Mouse (Mus musculus): Measurements from ENCODE around the gene Kif12. TPM values are rescaled to one million over a fixed set of nuclear protein-coding genes. Genes with fewer than 3 reads are reported as not detected.

Kif12 gene
- total and polyA plus RNA-seq, 2 experiments from 2014 or later: 0.10 to 0.47 TPM

- Histone ChIP-seq H3K9me3 (ENCODE audit: low read length) (no peaks in the 10 kb centered on the region), H3K9ac (replicated peaks; ENCODE audit: low read length) (peak overlapping the region; percentile 52), H3K27ac (no peak overlapping the region), H3K4me1 (ENCODE audit: insufficient read depth, low read length) (peaks cover 7% of the 10 kb centered on the region; the same call in 1 of the 2 replicates), H3K4me2 (ENCODE audit: low read depth, low read length) (peak overlapping the region; percentile 100), H3K4me3 (ENCODE audit: low read length) (peak overlapping the region; percentile 55), H3K27me3 (ENCODE audit: insufficient read depth, low read length) (peaks cover 27% of the 10 kb centered on the region), H3K36me3 (ENCODE audit: insufficient read depth, low read length) (no peaks in the 10 kb centered on the region)
- DNase-seq (ENCODE audit: low spot score) (peak; percentile 58), ATAC-seq (peak; percentile 61)
- WGBS: 1% methylated on average over 24 of the region's 24 CpGs
- peak; percentile 75 for TF ChIP-seq CTCF (IDR thresholded peaks at IDR 0.05; ENCODE audit: low read depth)
These were observed 44.1 kb upstream of the Kif12 start for GRCm38 (mm10) chr4:63215993-63216531.

DNA sequence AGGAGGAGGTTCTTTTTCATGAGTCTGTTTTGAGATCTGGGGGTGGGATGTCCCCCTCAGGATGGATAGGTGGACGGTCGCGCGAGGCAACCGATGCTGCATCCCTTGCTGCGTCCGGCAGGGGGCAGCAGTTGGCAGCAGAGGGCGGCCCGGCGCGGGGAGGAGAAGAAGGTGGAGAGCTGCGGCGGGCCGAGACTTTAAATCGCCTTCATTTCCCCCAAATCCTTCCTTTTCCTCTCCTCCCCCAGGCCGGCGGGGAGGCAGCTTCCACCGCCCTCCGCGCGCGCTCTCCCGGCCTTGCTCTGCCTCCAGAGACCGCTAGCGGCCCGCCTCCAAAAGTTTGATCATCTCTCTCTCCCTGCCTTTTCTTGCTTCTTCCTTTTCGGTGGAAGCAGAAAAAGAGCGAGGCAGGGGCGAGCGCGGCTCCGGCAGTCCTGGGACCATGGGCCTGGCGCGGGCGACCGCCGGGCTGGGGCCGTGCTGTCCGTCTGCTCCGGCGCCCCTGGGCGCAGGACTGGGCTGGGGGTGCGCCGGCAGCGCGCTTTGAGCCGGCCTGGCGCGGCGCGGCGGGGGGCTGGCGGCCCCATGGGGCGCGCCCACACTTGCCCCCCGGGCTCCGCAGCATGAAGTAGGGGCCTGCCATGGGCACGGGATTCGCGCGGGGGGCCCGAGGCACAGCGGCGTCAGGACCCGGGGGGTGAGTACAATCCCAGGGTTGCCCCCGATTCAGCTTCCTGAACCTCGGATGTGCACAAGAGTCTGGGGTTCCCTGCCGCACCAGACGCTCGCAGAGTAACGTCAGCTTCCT, 43.5 kb upstream of the Kif12 start:
- Histone ChIP-seq H3K4me1 (ENCODE audit: insufficient read depth, low read length) (peaks cover 7% of the 10 kb centered on the region; the same call in 1 of the 2 replicates), H3K27ac (no peak overlapping the region), H3K27me3 (ENCODE audit: insufficient read depth, low read length) (peaks cover 24% of the 10 kb centered on the region), H3K4me3 (ENCODE audit: low read length) (peak overlapping the region; percentile 55), H3K9me3 (ENCODE audit: low read length) (no peaks in the 10 kb centered on the region), H3K36me3 (ENCODE audit: insufficient read depth, low read length) (no peaks in the 10 kb centered on the region), H3K4me2 (ENCODE audit: low read depth, low read length) (peak overlapping the region; percentile 100), H3K9ac (replicated peaks; ENCODE audit: low read length) (peak overlapping the region; percentile 52)
- TF ChIP-seq CTCF (IDR thresholded peaks at IDR 0.05; ENCODE audit: low read depth): peak; percentile 95
- ATAC-seq: peak; percentile 61; the same call in 1 of the 2 replicates
- WGBS: under 1% methylated on average over 66 of the region's 71 CpGs
- peak; percentile 82 for DNase-seq (ENCODE audit: low spot score)

DNA sequence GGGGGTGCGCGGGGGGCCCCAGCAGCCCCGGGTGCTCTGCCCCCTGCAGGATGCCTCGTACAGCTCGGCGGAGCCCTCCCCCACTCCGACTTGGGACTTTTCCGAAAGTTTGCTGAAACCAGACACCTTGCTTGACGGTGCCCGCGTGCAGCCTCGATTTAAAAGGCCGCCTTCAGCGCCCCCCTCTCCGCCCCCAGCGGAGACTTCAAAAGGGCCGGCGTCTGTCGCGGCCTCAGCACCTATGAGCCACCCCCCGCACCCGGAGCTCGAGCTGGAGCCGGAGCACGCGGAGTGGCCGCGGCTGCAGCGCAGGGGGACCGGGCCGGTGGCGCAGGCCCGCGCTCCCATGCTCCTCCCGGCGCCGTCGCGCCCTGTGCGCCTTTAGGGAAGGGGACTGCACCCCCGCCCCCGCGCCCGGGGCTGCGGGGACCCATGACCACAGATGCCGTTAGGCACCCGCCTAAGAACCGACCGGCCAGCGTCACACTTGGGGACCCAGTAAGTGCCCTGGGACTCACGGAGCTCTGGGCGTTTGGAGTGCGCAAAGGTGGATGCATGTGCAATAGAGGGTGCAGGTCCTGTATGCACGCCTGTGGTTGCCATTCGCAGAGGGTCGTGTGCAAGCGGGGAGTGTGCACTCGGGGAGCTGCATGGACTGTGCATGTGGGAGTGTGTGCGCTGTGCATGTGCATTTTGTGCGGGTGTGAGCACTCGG, 42.1 kb upstream of the Kif12 start, which contains the start of gene Col27a1:
Gene Col27a1, plus strand, starts transcription at position 98 of the 715 bp plus-strand sequence.
- Histone ChIP-seq H3K9me3 (ENCODE audit: low read length) (no peaks in the 10 kb centered on the region), H3K4me3 (ENCODE audit: low read length) (peak within 1 kb of the TSS; percentile 55), H3K27ac (no peak within 1 kb of the TSS), H3K27me3 (ENCODE audit: insufficient read depth, low read length) (peaks cover 24% of the 10 kb centered on the region), H3K9ac (replicated peaks; ENCODE audit: low read length) (peak within 1 kb of the TSS; percentile 5; the same call in 1 of the 2 replicates), H3K36me3 (ENCODE audit: insufficient read depth, low read length) (no peaks in the 10 kb centered on the region), H3K4me2 (ENCODE audit: low read depth, low read length) (peak within 1 kb of the TSS; percentile 100), H3K4me1 (ENCODE audit: insufficient read depth, low read length) (peaks cover 7% of the 10 kb centered on the region; the same call in 1 of the 2 replicates)
- ATAC-seq (no peak), DNase-seq (ENCODE audit: low spot score) (no peak)
- TF ChIP-seq CTCF (IDR thresholded peaks at IDR 0.05; ENCODE audit: low read depth): no peak
- WGBS: under 1% methylated on average over 58 of the region's 61 CpGs

- WGBS: 47% methylated on average over 7 of the region's 7 CpGs
- H3K27me3 ChIP-seq (ENCODE audit: insufficient read depth, low read length): no peaks in the 10 kb centered on the region
These were observed 33.7 kb upstream of the Kif12 start for GRCm38 (mm10) chr4:63205583-63205982.

GRCm38 (mm10) chr4:63203874-63204273, 31.9 kb upstream of the Kif12 start:
- ATAC-seq: no peak
- Histone ChIP-seq H3K4me3 (ENCODE audit: low read length) (no peak overlapping the region), H3K4me1 (ENCODE audit: insufficient read depth, low read length) (no peaks in the 10 kb centered on the region), H3K27me3 (ENCODE audit: insufficient read depth, low read length) (no peaks in the 10 kb centered on the region), H3K4me2 (ENCODE audit: low read depth, low read length) (no peak overlapping the region), H3K36me3 (ENCODE audit: insufficient read depth, low read length) (no peaks in the 10 kb centered on the region), H3K27ac (no peak overlapping the region), H3K9me3 (ENCODE audit: low read length) (no peaks in the 10 kb centered on the region), H3K9ac (replicated peaks; ENCODE audit: low read length) (no peak overlapping the region)
- no peak for TF ChIP-seq CTCF (IDR thresholded peaks at IDR 0.05; ENCODE audit: low read depth)
- no peak for DNase-seq (ENCODE audit: low spot score)
- 84% methylated on average over 7 of the region's 7 CpGs for WGBS

More at GRCm38 (mm10) chr4:63205583-63205982, 33.7 kb upstream of the Kif12 start:
- ATAC-seq (peak; percentile 72; the same call in 1 of the 2 replicates), DNase-seq (ENCODE audit: low spot score) (peak; percentile 53)
- H3K4me1 ChIP-seq (ENCODE audit: insufficient read depth, low read length): no peaks in the 10 kb centered on the region
- no peak for TF ChIP-seq CTCF (IDR thresholded peaks at IDR 0.05; ENCODE audit: low read depth)
- no peak overlapping the region for H3K4me3 ChIP-seq (ENCODE audit: low read length)
- no peak overlapping the region for H3K9ac ChIP-seq (replicated peaks; ENCODE audit: low read length)
- H3K36me3 ChIP-seq (ENCODE audit: insufficient read depth, low read length): no peaks in the 10 kb centered on the region
- no peaks in the 10 kb centered on the region for H3K9me3 ChIP-seq (ENCODE audit: low read length)
- H3K4me2 ChIP-seq (ENCODE audit: low read depth, low read length): no peak overlapping the region
- H3K27ac ChIP-seq: no peak overlapping the region

DNA sequence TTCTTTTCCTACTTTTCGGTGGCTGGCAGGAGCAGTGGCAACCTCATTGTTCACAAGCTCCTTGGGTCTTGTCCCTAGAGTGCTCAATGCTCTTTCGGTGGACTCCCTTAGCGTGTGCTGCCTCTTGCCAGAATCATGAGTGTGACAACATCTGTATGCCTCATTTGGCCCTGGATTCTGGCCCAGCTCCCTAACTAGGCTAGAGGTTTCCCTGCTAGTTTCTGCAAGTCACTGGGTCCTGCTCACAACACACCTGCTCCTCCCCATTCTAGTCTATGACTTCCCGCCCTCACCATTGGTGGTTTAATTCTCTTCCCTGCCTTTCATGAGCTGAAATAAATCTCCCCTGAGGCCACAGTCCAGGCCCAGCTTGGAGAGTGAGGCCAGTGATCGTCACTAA, 27.4 kb upstream of the Kif12 start:
- Histone ChIP-seq H3K36me3 (ENCODE audit: insufficient read depth, low read length) (no peaks in the 10 kb centered on the region), H3K4me2 (ENCODE audit: low read depth, low read length) (no peak overlapping the region), H3K9me3 (ENCODE audit: low read length) (no peaks in the 10 kb centered on the region), H3K27ac (no peak overlapping the region), H3K4me3 (ENCODE audit: low read length) (no peak overlapping the region), H3K4me1 (ENCODE audit: insufficient read depth, low read length) (no peaks in the 10 kb centered on the region), H3K9ac (replicated peaks; ENCODE audit: low read length) (no peak overlapping the region), H3K27me3 (ENCODE audit: insufficient read depth, low read length) (no peaks in the 10 kb centered on the region)
- DNase-seq (ENCODE audit: low spot score): no peak
- no peak for TF ChIP-seq CTCF (IDR thresholded peaks at IDR 0.05; ENCODE audit: low read depth)
- ATAC-seq: no peak
- 91% methylated on average over 5 of the region's 5 CpGs for WGBS

Data from hindbrain, postnatal 0 days (tissue).